Mouse (Mus musculus): ENCODE data around the gene Tnfsf14. TPM values are rescaled to one million over a fixed set of nuclear protein-coding genes. Genes with fewer than 3 reads are reported as not detected.

The Tnfsf14 gene
- not detected for total RNA-seq (2021)

GRCm38 (mm10) chr17:57194041-57194507 is at the start of gene Tnfsf14:
Gene Tnfsf14, minus strand, starts transcription at chr17:57194177.
- DNase-seq (ENCODE audit: low spot score): no peak
- intact Hi-C loops (cut with DNase I): no loop called here

GRCm38 (mm10) chr17:57237181-57237580 is 43.2 kb upstream of the Tnfsf14 start:
- intact Hi-C loops (cut with DNase I): no loop called here
- no peak for DNase-seq (ENCODE audit: low spot score)

GRCm38 (mm10) chr17:57235803-57236202 is 41.8 kb upstream of the Tnfsf14 start:
- intact Hi-C loops (cut with DNase I): no loop called here
- no peak for DNase-seq (ENCODE audit: low spot score)

- intact Hi-C loops (cut with DNase I): no loop called here
- DNase-seq (ENCODE audit: low spot score): no peak
Observed at GRCm38 (mm10) chr17:57234254-57234928, 40.4 kb upstream of the Tnfsf14 start.

- intact Hi-C loops (cut with DNase I): no loop called here
- no peak for DNase-seq (ENCODE audit: low spot score)
Observed at GRCm38 (mm10) chr17:57233038-57233437, 39.1 kb upstream of the Tnfsf14 start.

GRCm38 (mm10) chr17:57232200-57232599 is 38.2 kb upstream of the Tnfsf14 start:
- intact Hi-C loops (cut with DNase I): no loop called here
- no peak for DNase-seq (ENCODE audit: low spot score)

- intact Hi-C loops (cut with DNase I): no loop called here
- DNase-seq (ENCODE audit: low spot score): no peak
Observed at GRCm38 (mm10) chr17:57231321-57231771, 37.4 kb upstream of the Tnfsf14 start.

- intact Hi-C loops (cut with DNase I): no loop called here
- DNase-seq (ENCODE audit: low spot score): no peak
Observed at GRCm38 (mm10) chr17:57230728-57231125, 36.8 kb upstream of the Tnfsf14 start.

GRCm38 (mm10) chr17:57229851-57230727 is 36.1 kb upstream of the Tnfsf14 start:
- DNase-seq (ENCODE audit: low spot score): no peak
- intact Hi-C loops (cut with DNase I): no loop called here

- no peak for DNase-seq (ENCODE audit: low spot score)
- intact Hi-C loops (cut with DNase I): no loop called here
Observed at GRCm38 (mm10) chr17:57228873-57229272, 34.9 kb upstream of the Tnfsf14 start.

- intact Hi-C loops (cut with DNase I): no loop called here
- no peak for DNase-seq (ENCODE audit: low spot score)
Observed at GRCm38 (mm10) chr17:57228014-57228413, 34.0 kb upstream of the Tnfsf14 start, which contains the start of gene C3. Gene C3, minus strand, starts transcription at chr17:57228136.

GRCm38 (mm10) chr17:57227468-57227867 is 33.5 kb upstream of the Tnfsf14 start:
- intact Hi-C loops (cut with DNase I): no loop called here
- DNase-seq (ENCODE audit: low spot score): no peak

- intact Hi-C loops (cut with DNase I): no loop called here
- no peak for DNase-seq (ENCODE audit: low spot score)
Observed at GRCm38 (mm10) chr17:57223313-57223712, 29.3 kb upstream of the Tnfsf14 start.

GRCm38 (mm10) chr17:57221911-57222310 is 27.9 kb upstream of the Tnfsf14 start:
- DNase-seq (ENCODE audit: low spot score): no peak
- intact Hi-C loops (cut with DNase I): no loop called here

GRCm38 (mm10) chr17:57219884-57220207 is 25.9 kb upstream of the Tnfsf14 start:
- intact Hi-C loops (cut with DNase I): loop anchor here (1.0 kb wide), 3 partner anchors 57 to 115 kb away; no protein-coding TSS in a partner anchor
- DNase-seq (ENCODE audit: low spot score): no peak

- DNase-seq (ENCODE audit: low spot score): peak; percentile 47
- intact Hi-C loops (cut with DNase I): loop anchor here (1.0 kb wide), 1 partner anchor 58 kb away; no protein-coding TSS in a partner anchor
Observed at GRCm38 (mm10) chr17:57219167-57219883, 25.3 kb upstream of the Tnfsf14 start.

GRCm38 (mm10) chr17:57218335-57218900 is 24.4 kb upstream of the Tnfsf14 start:
- intact Hi-C loops (cut with DNase I): no loop called here

GRCm38 (mm10) chr17:57214676-57215387 is 20.9 kb upstream of the Tnfsf14 start:
- intact Hi-C loops (cut with DNase I): no loop called here
- no peak for DNase-seq (ENCODE audit: low spot score)

More at GRCm38 (mm10) chr17:57218335-57218900, 24.4 kb upstream of the Tnfsf14 start:
- DNase-seq (ENCODE audit: low spot score): no peak

GRCm38 (mm10) chr17:57211501-57211900 is 17.5 kb upstream of the Tnfsf14 start:
- DNase-seq (ENCODE audit: low spot score): no peak
- intact Hi-C loops (cut with DNase I): no loop called here

Data from heart, postnatal 25 days (tissue).